Mouse (Mus musculus) MEL-GATA-1-ER (cell line): ENCODE results near the gene Macrod1.

ENCODE experiments used
- DNase-seq: peaks from one replicate; pipeline ENCODE4 v3.0.0-alpha.2; 2012; ENCODE audit warnings: low read depth; ENCODE audit errors: extremely low read depth

The Macrod1 gene

DNA sequence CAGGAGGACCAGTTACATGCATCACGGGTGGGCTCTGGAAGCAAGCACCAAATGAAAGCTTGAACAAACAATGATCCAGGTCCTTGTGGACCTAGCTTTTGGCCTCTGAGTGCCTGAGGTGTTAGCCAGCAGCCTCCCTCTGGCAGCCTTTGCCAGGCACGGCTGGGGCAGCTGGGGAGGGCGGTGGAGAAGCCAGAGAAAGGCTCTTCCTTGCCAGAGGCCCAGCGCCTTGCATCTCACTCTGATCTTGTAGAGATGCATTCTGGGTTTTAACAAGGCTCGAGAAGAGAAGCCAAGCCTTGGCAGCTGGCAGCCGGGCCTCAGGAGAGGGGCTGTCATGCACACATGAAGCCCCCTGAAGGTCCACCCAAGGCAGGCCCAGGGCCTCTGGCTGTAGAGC, 83.8 kb downstream of the Macrod1 start:
- no peak for DNase-seq

DNA sequence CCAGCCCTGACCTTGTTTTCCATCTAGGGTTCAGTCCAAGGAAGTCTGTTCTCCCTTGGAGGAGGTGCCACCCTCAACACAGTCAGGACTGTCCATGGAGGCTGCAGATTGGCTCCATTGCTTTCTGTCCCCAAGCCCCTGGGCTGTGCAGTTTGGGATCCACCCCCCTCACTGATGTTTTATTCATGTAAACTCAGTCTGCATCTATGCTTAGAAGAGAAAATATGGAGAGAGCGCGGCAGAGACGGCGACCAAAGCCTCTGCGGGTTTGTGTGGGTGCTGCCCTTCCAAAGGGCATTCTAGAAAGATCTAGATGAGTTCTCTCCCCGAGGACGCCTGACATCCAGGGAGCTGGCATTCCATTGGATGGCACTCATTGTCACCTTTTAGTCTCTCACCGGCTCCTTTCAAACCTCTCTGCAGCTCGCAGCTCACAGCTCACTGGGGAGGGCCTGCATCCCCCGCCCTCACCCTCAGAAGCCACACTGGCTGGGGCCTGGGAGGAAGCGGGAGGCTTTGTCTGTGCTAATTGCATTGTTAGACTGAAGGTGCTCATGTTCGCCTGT, 84.3 kb downstream of the Macrod1 start:
- DNase-seq: no peak

DNA sequence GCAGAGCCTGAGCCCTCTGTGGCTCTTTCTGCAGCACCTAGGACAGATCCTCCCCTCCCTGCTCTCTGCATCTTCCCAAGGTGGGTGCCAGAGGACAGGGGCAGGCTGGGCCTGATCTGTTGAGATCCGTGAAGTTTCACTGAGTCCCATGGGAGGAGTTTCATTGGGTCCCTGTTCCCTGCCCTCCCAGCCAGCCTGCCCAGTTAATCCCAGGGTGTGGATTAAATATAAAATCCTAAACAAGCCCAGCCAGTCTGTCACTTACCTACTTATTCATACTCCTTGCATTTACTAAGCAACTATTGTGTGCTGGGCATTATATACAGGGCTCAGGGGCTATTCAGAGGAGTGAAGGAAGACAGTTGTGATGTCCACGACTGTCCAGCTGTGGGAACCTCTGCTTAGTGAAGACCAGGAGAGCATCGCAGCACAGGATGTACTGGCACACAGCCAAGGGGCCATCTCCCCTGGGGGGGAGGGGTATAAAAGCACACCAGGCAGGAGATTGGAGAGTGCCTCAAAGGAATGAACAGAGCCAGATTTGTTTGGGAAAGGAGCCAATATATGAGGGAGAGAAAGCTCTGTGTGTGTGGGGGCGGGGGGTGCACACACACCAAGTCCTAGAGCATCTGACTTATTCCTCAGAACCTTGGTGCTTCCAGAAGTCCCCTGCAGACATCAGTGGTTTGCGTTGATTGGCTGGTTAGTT, 85.8 kb downstream of the Macrod1 start:
- DNase-seq: no peak

DNA sequence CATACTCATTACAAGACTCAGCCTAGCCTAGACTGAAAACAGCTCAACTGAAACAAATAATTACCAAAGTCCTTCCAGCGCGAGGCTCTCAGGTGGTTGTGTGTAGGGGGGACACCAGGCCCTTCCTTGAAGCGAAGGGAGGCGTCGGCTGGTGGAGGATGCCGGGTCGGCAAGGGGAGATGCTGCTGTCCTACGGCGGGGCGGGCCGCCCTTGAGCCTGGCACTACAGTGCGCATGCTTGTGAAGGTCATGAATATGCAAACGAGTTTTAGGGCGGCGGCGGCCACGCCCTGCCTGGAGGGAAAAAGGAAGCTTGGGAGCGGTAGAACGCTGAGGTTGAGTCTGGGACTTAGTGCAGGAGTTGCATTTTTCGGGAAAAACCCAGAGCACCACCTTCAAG, 87.2 kb downstream of the Macrod1 start:
- peak; percentile 61 for DNase-seq

DNA sequence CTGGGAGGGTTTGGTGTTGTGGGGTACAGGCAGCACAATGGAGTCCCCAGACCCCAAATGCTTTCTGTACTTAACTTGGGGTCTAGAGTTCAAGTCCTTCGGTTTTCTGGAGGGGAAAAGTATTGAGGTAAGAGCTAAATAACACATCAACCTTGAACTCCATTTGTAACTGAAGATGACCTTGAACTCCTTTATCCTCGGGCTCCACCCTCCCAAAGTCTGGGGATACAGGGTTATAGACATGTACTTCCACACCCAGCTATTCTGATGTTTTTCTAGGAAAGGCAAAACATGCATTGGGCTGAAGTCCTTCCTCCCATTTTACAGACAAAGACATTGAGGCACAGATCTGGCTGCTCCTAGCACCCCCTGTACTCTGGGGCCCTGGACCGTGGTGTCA, 87.8 kb downstream of the Macrod1 start:
- no peak for DNase-seq

DNA sequence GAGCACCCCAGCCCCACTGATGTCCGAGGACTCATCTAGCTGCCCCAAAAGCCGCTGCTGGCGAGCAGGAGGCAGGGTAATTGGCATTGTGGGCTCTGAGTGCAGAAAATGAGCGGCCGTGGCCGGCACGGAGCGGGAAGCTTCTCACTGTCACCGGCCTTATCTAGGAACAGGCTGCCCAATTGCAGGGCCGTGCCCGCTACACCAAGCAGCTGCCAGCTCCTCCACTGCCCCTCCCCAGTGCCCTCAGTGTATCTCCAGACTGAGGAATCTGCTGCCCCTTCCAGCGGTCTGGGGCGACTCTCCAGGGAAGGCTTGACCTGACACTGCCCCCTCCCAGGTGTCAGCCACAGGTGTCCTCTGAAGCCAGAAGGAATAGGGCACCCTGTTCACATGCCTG, 89.8 kb downstream of the Macrod1 start:
- DNase-seq: no peak

DNA sequence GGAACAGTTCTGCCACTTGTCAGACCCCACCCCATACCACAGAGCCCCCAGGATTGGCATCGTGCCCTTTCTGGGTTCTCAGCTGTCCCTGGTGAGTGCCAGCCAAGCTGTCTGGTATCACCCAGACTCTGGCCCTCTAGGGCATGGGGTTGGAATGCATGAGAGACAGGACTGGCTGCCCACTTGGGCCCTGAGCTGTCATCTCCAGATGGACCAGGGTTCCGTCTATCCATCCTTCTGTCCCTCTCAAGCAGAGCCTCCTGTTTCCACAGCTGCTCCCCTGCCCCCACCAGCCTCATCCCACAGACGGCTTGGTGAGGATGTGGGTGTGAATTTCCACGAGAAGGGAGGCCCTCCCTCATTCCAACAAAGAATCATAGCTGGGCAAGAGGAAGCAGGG, 91.5 kb downstream of the Macrod1 start:
- DNase-seq: no peak

DNA sequence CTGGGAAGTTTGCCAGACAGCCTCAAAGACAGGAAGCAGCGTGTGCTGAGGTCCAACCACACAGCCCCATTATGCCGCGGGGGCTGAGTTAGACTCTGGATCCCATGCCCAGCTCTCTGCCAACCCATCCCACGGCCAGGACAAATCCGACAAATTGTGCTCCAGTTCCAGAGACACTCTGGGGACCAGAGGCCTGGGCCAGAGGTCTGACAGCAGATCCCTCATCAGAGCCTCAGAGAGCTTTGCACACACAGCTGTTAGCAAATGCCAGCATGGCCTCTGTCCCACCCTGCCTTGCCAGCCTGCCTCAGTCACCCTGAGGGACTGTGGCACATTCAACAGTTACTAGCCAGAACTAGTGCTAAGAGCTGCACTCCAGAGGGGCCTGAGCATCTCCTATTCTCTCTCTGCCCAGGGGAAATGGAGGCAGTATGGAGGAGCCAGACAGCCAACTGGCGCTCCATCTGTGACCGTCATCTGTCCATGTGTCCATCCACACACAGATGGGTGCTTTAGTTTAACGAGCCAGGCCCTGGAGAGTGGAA, 92.0 kb downstream of the Macrod1 start:
- no peak for DNase-seq

DNA sequence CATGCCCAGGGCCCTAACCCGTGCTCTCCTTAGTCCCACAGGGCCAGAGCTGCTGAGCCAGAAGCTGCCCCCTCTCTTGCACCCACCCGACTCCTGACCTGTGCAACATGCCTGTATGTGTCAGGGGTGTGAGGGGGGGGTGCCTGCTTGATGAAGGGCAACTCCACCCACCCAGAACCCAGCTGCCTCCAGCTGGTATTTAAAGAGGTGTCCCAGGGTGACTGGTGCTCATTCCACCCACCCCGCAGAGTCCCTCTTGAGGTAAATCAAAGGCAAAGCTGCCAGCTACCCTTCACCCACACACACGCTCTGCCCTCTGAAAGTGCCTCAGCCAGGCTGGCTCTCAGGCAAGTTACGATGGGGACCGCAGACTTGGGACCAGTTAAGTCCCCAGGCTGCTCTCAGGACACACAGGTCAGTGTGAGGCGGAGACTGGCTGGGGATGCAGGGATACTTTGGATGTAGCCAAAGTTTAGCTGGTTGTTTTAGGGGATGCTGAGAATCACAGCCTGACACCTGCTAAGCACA, 92.6 kb downstream of the Macrod1 start:
- DNase-seq: no peak

DNA sequence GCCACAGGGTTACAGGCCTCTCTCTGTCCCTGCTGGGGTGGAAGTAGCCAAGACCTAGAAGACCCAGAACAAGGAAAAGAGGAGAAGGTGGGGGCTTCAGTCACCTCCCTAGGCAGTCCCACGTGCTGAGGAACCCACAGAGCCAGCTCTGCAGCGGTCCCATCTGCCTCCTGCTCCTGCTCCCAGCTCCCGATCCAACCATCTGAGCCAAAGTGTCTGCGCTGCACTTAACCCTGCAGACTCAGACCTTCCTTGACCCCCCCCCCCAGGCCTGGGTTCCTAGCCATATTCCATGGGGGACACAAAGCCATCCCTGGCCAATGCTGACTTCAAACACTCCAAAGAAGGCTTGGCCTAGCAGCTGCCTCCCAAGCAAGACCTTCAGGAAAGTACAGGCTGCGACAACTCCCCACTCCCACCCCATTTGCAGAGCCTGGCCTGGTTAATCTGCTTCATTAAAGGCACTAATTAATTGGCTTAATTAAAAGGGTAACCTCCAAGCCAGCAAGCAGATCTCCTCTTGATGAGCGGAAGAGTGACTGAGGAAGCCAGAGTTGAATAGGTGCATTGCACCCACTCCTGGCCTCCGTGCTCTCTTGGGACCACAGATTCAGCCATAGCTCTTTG, 94.8 kb downstream of the Macrod1 start:
- DNase-seq: no peak

DNA sequence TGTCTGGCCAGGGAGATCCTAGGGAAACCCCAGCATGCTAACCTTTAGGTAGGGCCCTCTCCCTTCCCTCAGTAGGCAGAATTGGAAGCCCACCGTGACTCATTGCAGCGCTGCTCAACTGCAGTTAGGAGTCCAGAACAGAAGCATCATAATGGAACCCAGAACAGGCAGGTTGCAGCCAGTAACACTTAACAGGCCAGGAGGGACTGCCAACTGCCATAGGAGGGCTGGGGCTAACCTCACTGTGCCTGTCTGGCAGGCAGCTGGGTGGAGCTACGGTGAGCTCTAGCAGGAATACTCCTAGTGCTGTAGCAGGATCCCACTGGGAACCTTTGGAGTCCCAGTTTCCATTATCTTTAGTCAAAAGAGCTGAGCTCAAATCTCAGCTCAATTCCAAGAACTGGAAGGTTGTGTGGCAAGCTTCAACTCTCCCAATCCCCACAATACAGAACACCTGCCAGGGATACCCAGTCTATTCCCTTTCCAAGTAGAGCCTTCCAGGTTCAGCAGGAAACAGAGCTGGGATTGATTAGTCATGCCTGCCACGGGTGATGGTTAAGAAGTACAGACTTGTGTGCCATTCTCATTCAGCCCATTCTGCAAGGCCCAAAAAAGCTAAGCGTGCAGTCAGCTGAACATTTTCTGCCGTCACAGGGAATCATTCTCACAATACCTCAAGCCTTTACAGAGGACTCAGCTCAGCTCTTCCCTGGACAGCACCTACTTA, 95.5 kb downstream of the Macrod1 start:
- no peak for DNase-seq

DNA sequence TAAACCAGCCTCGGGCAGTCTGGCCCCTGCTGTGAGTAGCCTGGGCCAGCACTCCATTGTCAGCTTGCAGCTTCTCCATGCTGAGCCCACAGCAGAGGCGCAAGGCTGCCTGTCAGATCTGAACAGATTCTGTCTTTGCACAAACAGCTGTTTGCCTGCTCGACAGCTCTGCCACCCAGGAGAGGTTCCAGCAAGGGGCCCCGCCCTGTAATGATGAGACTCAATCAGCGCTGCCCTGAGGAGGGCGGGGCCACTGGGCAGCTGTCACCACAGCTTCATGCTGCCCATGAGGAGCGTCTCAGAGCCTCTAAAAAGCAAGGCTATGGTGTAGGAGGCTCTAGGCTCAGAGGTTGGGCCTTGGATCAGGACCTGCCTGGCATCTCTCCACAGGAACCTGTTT, 96.6 kb downstream of the Macrod1 start:
- no peak for DNase-seq

DNA sequence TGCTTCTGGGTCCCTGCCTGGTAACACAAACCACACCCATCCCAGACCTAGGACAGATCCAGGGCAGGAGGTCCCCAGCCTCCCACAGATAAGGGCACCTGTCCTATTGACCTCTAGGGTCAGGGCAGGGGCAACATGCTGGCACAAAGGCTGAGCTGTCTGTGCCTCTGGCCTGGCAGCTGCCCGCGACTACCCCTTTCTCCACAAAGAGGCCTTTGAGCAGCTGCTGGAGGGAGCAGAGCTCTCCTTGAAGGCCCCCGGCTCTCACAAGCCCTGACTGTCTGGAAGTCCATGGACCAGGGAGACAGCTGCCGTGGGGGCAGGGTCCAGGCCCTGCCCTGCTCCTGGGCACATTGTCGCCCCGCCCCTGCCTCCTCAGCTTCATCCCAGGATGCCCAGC, 98.6 kb downstream of the Macrod1 start:
- DNase-seq: no peak

DNA sequence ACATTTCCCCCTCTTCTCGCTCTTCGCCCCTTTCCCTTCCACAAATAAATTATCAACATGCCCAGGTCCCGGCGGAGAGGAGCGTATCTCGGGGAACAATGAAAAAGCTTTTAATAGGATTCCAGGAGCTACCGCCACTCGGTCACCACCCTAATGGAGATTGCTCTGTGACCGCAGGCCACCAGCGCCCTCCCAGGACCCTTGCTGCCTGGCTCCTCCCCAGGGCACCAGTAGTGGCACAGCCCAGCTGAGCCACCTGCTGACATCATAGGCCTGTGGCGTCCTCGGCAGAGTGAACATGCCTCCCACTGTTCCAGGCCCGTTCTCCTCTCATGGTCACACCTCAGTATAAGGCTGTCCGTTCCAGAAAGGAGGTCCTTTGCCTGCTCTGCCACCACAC, 101.1 kb downstream of the Macrod1 start:
- DNase-seq: no peak

DNA sequence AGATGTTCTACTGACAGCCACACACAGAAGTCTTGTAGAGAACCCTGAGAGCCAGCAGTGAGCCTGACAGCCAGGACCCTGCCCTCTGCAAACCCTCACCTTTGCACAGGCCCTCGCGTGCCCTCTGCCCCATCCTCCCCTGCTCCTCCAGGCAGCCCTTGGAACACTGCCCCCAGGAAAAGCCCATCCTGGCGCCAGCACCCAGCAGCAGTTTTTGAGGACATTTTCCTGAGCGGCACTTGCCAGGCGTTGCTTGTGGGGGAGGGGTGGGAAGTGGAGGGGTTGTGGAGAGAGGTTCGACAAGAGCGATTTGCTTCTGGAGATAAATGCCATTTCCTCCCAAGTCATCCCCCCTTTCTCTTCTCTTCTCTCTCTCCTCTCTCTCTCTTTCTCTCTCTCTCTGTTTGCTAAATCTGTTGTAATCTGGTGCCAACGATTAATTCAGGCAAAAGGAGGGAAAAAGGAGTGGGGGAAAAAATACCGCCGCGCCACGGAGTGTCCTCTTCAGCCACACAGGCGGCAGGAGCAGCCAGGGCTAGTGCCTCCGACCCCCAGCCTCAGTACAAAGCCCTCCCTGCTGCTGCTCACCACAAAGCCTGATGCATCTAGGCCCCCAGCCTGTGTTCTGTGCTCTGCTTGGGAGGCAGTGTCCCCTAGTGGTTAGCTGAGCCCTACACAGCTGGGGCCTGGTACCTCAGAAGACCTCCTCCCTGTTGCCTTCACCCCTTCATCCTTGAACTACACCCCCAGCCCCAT, 103.7 kb downstream of the Macrod1 start:
- DNase-seq: no peak

DNA sequence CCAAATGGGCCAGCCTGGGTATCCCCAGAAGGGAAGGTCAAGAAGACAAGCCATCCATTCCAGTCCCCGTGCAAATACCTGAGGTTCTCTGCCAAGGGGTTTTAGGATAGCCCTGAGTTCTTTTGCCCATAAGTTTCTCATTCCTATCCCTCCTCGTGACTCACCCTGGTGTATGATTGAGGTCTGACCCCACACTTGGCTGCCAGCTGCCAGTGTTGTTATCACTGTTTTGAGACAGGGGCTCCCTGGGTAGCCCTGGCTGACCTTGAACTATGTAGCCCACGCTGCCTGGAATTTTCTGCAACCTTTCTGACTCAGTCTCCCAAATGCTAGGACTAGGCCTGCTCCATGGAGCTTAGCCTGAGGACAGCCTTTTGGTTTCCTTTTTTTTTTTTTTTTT, 104.5 kb downstream of the Macrod1 start:
- no peak for DNase-seq

DNA sequence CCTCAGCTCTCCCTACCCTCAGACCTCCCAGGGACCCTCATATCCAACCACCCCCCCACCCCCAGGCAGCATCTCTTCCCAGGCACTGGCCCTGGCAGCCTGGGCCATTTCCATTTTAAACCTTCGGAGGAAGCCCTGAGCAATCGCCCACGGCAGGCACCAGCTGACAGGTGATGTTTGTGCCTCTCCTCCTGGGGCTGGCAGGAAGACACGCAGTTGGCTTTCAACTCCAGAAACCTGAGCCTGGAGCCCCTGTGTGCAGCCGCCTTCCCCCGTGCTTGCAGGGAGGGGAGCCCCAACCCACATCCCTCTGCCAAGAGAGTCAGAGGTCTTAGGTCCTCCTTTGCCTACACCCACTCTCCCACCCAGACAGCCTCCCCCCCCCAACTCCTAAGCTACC, 107.6 kb downstream of the Macrod1 start:
- DNase-seq: no peak

DNA sequence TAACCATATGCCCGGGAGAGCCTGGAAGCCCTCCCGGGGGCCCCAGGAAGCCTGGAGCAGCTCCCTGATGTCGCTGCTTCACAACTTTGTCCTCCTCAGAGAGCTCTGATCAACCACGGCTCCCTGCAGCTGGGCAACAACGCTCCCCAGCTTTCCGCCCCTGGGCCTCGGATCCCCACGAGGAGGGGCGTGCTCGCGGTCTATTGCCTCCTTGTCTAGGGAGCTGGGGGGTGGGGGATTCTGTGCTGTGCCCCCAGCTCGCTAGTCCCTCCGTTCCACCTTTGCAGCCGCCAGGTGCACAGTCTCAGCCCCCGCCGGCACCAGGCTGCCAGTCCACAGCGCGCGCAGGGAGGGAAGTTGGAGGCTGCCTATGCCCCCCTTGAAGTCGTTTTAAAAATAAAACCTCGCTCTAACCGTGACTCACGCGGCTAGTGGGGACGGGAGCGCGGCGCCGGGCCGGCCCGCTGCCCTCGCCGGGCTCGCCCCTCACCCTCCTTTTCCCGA, 108.3 kb downstream of the Macrod1 start:
- DNase-seq: no peak

DNA sequence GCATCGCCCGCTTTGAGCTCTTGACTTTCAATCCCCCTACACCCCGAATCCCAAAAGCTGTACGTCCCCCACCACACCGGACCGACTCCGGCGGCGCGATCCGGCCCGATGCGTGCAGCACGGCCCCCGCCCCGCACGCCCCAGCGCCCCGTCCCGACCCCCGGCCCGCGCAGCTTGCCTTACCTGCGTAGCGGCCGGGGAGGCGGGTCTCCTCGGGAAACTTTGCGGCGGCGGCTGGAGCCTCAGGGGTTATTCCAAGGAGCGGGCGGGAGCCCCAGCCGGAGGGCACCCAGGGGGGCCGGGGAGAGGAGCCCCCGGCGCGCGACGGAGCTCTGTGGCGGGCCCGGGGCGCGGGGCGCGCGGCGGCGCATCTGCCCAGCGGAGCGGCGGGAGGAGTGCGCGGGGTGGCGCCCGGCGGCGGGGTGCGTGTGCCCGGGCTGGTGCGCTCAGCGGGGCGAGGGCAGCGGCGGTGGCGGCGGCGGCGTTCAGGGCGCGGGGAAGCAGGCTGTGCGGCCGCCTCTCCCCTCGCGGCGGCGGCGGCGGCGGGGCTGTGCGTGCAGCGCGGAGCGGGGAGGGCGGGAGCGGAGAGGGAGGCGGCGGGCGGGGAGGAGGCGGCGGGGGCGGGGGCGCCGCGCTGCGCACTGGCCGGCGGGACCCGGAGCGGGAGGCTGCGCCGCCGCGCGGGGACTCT, 109.0 kb downstream of the Macrod1 start:
- no peak for DNase-seq

DNA sequence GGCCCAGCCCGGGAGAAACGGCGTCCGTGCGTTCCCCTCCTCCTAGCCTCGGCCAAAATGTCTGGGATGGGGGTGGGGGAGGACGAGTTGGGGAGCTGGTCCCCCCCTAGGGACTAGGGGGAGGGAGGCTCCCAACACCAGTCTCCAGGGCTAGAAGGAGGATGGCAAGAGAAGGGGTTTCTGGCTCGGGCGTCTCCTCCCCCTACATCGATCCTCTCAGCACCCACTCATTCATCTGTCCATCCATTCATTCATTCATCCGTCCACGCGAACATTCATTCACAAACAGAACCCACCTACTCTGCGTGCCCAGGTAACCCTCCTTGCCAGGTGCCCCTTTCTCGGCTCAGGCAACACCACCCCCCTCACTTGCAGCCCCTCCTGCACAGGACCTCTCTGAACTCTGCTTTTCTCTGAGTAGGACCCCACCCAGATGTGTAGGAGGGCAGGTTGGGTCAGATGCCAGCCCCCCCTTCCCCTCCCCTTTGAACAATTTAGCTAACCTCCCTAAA, 109.6 kb downstream of the Macrod1 start:
- DNase-seq: no peak
